Mouse (Mus musculus): ENCODE data around the gene Hist4h4. TPM values are rescaled to one million over a fixed set of nuclear protein-coding genes. Genes with fewer than 3 reads are reported as not detected.

The Hist4h4 gene
- polyA plus RNA-seq, 1 experiment from 2014 or later: 1.2 TPM

DNA sequence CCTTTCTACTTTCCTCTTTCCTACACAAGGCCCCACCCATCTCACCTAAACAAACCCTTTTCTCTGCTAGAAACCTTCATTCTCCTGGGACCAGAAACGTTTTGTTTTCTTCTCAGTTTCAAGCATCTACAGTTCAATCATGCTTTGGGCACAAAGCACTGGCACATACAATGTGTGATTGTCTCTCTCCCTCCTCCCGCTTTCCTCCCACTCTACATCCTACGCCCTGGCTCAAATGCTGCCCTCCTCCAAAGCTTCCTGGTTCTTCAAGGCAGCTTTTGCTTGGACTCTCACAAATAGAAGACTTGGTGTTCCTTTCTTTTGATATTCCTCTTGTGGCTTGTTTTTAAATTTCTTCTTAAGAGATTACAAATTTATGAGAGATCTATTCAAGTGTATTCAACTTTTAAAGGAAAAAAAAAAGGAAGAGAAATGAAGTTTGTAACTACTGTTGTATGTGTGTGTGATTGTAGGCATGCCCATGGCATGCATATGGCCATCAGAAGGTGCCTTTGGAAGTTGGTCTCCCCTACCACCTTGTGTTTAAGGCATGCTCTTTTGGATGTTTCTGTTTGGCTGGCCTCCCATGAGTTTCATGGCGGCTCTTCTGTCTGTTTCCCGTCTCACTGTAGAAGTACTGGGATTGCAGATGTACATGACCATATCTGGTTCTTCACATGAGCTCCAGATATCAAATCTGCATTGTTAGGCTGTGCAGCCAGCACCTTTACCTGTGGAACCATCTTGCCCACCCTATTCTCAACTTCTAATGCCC lies 41.7 kb upstream of the Hist4h4 start:
- Histone ChIP-seq H3K4me2 (replicated peaks; ENCODE audit: low read depth, low read length) (no peak overlapping the region), H3K4me1 (ENCODE audit: control insufficient read depth, insufficient read depth, low read length) (no peaks in the 10 kb centered on the region), H3K9ac (ENCODE audit: low read depth, low read length) (no peak overlapping the region), H3K36me3 (ENCODE audit: control insufficient read depth, insufficient read depth, low read length) (no peaks in the 10 kb centered on the region), H3K9me3 (ENCODE audit: control insufficient read depth, low read length) (no peaks in the 10 kb centered on the region), H3K4me3 (ENCODE audit: low read length) (no peak overlapping the region), H3K27me3 (ENCODE audit: control insufficient read depth, insufficient read depth, low read length) (no peaks in the 10 kb centered on the region), H3K27ac (ENCODE audit: low read depth, low read length) (no peak overlapping the region)
- no peak for ATAC-seq (ENCODE audit: low FRiP score, low TSS enrichment)
- WGBS: 73% methylated on average over 5 of the region's 5 CpGs

GRCm38 (mm10) chr6:136844903-136845302 lies 40.7 kb upstream of the Hist4h4 start:
- WGBS: 76% methylated on average over 2 of the region's 2 CpGs
- ATAC-seq (ENCODE audit: low FRiP score, low TSS enrichment): no peak
- Histone ChIP-seq H3K4me2 (replicated peaks; ENCODE audit: low read depth, low read length) (no peak overlapping the region), H3K4me1 (ENCODE audit: control insufficient read depth, insufficient read depth, low read length) (no peaks in the 10 kb centered on the region), H3K9me3 (ENCODE audit: control insufficient read depth, low read length) (no peaks in the 10 kb centered on the region), H3K27me3 (ENCODE audit: control insufficient read depth, insufficient read depth, low read length) (no peaks in the 10 kb centered on the region), H3K27ac (ENCODE audit: low read depth, low read length) (no peak overlapping the region), H3K4me3 (ENCODE audit: low read length) (no peak overlapping the region), H3K9ac (ENCODE audit: low read depth, low read length) (no peak overlapping the region), H3K36me3 (ENCODE audit: control insufficient read depth, insufficient read depth, low read length) (no peaks in the 10 kb centered on the region)

- H3K4me2 ChIP-seq (replicated peaks; ENCODE audit: low read depth, low read length): no peak overlapping the region
- no peaks in the 10 kb centered on the region for H3K36me3 ChIP-seq (ENCODE audit: control insufficient read depth, insufficient read depth, low read length)
- H3K27me3 ChIP-seq (ENCODE audit: control insufficient read depth, insufficient read depth, low read length): no peaks in the 10 kb centered on the region
- 82% methylated on average over 3 of the region's 3 CpGs for WGBS
- no peak overlapping the region for H3K4me3 ChIP-seq (ENCODE audit: low read length)
- ATAC-seq (ENCODE audit: low FRiP score, low TSS enrichment): no peak
- no peaks in the 10 kb centered on the region for H3K4me1 ChIP-seq (ENCODE audit: control insufficient read depth, insufficient read depth, low read length)
- H3K27ac ChIP-seq (ENCODE audit: low read depth, low read length): no peak overlapping the region
- no peaks in the 10 kb centered on the region for H3K9me3 ChIP-seq (ENCODE audit: control insufficient read depth, low read length)
- H3K9ac ChIP-seq (ENCODE audit: low read depth, low read length): no peak overlapping the region
Observed at GRCm38 (mm10) chr6:136837323-136837722, 33.1 kb upstream of the Hist4h4 start.

- H3K36me3 ChIP-seq (ENCODE audit: control insufficient read depth, insufficient read depth, low read length): no peaks in the 10 kb centered on the region
- 44% methylated on average over 4 of the region's 4 CpGs for WGBS
- H3K4me1 ChIP-seq (ENCODE audit: control insufficient read depth, insufficient read depth, low read length): no peaks in the 10 kb centered on the region
- no peak within 1 kb of the TSS; the same call in 1 of the 2 replicates for H3K4me2 ChIP-seq (replicated peaks; ENCODE audit: low read depth, low read length)
- H3K9me3 ChIP-seq (ENCODE audit: control insufficient read depth, low read length): no peaks in the 10 kb centered on the region
- no peaks in the 10 kb centered on the region for H3K27me3 ChIP-seq (ENCODE audit: control insufficient read depth, insufficient read depth, low read length)
- H3K27ac ChIP-seq (ENCODE audit: low read depth, low read length): no peak within 1 kb of the TSS
- H3K4me3 ChIP-seq (ENCODE audit: low read length): no peak within 1 kb of the TSS
- ATAC-seq (ENCODE audit: low FRiP score, low TSS enrichment): no peak
- no peak within 1 kb of the TSS for H3K9ac ChIP-seq (ENCODE audit: low read depth, low read length)
Observed at GRCm38 (mm10) chr6:136835352-136835751, 31.1 kb upstream of the Hist4h4 start, which contains the start of gene Smco3. TSS of gene Smco3 (minus strand) at chr6:136835452.

DNA sequence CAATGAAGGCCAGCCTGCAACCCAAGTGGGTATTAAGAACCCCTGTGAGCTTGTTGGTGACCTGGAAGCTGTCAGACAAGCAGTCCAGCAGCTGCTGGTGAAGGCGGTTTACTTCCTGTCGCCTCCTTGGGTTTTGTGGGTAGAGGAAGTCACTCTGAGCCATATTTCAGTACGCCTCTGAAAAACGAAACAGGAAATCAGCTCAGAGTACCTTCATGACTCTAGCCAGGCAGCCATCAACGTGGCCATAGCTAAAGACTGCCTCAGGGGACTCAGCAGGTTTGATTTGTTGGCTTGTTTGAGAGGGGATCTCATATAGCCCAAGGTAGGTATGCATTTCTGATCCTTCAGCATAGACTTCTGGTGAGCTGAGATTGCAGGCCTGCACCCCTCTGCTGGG lies 27.5 kb upstream of the Hist4h4 start:
- 69% methylated on average over 5 of the region's 5 CpGs for WGBS
- no peak overlapping the region for H3K9ac ChIP-seq (ENCODE audit: low read depth, low read length)
- H3K27me3 ChIP-seq (ENCODE audit: control insufficient read depth, insufficient read depth, low read length): no peaks in the 10 kb centered on the region
- H3K9me3 ChIP-seq (ENCODE audit: control insufficient read depth, low read length): no peaks in the 10 kb centered on the region
- no peaks in the 10 kb centered on the region for H3K4me1 ChIP-seq (ENCODE audit: control insufficient read depth, insufficient read depth, low read length)
- H3K4me2 ChIP-seq (replicated peaks; ENCODE audit: low read depth, low read length): no peak overlapping the region
- no peaks in the 10 kb centered on the region for H3K36me3 ChIP-seq (ENCODE audit: control insufficient read depth, insufficient read depth, low read length)
- H3K27ac ChIP-seq (ENCODE audit: low read depth, low read length): no peak overlapping the region
- no peak overlapping the region for H3K4me3 ChIP-seq (ENCODE audit: low read length)
- ATAC-seq (ENCODE audit: low FRiP score, low TSS enrichment): no peak

DNA sequence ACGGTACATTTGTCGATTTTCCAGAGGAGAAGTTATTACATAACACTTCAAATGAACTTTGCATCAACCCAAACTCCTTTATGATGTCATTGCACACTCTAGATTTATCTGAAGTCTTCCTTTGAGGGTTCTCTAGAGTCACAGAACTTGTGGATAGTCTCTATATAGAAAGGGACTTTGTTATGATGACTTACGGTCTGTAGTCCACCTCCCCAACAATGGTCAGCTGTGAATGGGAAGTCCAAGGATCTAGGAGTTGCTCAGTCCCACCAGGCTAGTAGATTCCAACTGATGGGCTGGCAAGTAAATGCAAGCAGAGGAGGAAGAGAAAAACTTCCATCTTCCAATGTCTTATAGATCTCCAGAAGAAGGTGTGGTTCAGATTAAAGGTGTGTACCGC lies 24.5 kb upstream of the Hist4h4 start:
- Histone ChIP-seq H3K9ac (ENCODE audit: low read depth, low read length) (peak overlapping the region; percentile 59; the same call in 1 of the 2 replicates), H3K4me1 (ENCODE audit: control insufficient read depth, insufficient read depth, low read length) (0 out of 2 replicates have a peak, but pooled peaks cover 3% of the 10 kb centered on the region), H3K4me3 (ENCODE audit: low read length) (peak overlapping the region; percentile 100), H3K36me3 (ENCODE audit: control insufficient read depth, insufficient read depth, low read length) (peaks cover 21% of the 10 kb centered on the region), H3K4me2 (replicated peaks; ENCODE audit: low read depth, low read length) (peak overlapping the region; percentile 63), H3K27me3 (ENCODE audit: control insufficient read depth, insufficient read depth, low read length) (no peaks in the 10 kb centered on the region), H3K9me3 (ENCODE audit: control insufficient read depth, low read length) (no peaks in the 10 kb centered on the region), H3K27ac (ENCODE audit: low read depth, low read length) (peak overlapping the region; percentile 73; the same call in 1 of the 2 replicates)
- ATAC-seq (ENCODE audit: low FRiP score, low TSS enrichment): no peak
- 39% methylated on average over 4 of the region's 4 CpGs for WGBS

DNA sequence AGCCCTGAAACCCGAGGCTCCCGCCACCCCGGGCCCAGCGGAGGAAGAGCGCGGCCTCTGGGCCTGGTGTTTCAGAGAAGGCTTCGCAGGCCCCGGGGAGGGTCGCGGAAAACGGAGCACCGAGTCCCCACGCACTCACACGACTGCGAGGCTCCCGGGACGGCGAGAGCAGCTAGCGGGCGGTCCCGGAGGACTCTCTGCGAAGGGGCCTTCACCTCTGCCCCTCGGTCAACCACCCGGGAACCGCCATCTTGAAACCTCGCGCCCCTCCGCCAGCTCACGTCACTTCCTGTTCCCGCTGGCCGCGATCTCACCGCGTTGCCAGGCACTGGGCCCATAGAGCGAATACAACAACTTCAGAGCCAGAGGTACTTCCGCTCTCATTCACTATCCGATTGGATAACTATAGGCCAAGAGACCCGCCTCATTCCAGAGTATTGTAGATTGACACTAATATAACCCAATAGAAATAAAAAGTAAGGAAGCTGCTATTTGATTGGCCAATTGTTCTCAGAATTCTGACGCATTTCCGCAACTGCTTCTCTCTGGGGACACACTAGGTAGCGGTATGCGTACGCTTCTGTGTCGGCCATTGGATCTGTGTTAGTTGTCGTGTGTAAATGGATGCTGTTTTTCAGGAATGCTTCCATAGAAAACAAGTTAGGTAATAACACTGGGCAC lies 23.8 kb upstream of the Hist4h4 start, which contains the start of gene Wbp11:
Wbp11 (minus strand) TSS at position 353 of the 681 bp plus-strand sequence.
- ATAC-seq (ENCODE audit: low FRiP score, low TSS enrichment): peak; percentile 100
- no peaks in the 10 kb centered on the region for H3K9me3 ChIP-seq (ENCODE audit: control insufficient read depth, low read length)
- under 1% methylated on average over 45 of the region's 45 CpGs for WGBS

DNA sequence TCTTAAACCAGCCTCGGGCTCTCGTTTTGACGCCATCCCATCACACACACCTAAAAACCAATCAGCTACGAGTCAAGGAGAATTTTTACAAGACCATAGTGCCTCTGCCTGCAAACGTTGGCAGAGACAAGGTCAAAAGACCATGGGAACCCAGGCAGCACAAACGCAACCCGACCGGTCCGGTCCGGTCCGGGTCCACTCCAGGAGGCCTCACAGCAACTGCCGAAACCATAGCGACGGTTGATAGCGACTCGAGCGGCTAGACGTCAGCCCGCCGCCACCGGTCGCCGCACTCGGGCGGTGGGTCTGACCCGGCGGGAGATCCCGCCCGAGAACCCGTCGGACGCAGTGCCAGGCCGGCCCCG lies 23.3 kb upstream of the Hist4h4 start, which contains the start of gene BC049715:
BC049715 (plus strand) TSS at position 111 of the 365 bp plus-strand sequence.
- WGBS: under 1% methylated on average over 34 of the region's 34 CpGs
- H3K4me3 ChIP-seq (ENCODE audit: low read length): peak within 1 kb of the TSS; percentile 100
- H3K27me3 ChIP-seq (ENCODE audit: control insufficient read depth, insufficient read depth, low read length): no peaks in the 10 kb centered on the region
- peaks cover 29% of the 10 kb centered on the region for H3K36me3 ChIP-seq (ENCODE audit: control insufficient read depth, insufficient read depth, low read length)
- H3K27ac ChIP-seq (ENCODE audit: low read depth, low read length): peak within 1 kb of the TSS; percentile 86
- 0 out of 2 replicates have a peak, but pooled peaks cover 3% of the 10 kb centered on the region for H3K4me1 ChIP-seq (ENCODE audit: control insufficient read depth, insufficient read depth, low read length)
- H3K9ac ChIP-seq (ENCODE audit: low read depth, low read length): peak within 1 kb of the TSS; percentile 99
- peak within 1 kb of the TSS; percentile 63 for H3K4me2 ChIP-seq (replicated peaks; ENCODE audit: low read depth, low read length)
- no peak; the same call in 1 of the 2 replicates for ATAC-seq (ENCODE audit: low FRiP score, low TSS enrichment)
- no peaks in the 10 kb centered on the region for H3K9me3 ChIP-seq (ENCODE audit: control insufficient read depth, low read length)

More for the DNA sequence above, 23.8 kb upstream of the Hist4h4 start, which contains the start of gene Wbp11:
- peak within 1 kb of the TSS; percentile 86 for H3K27ac ChIP-seq (ENCODE audit: low read depth, low read length)
- 0 out of 2 replicates have a peak, but pooled peaks cover 3% of the 10 kb centered on the region for H3K4me1 ChIP-seq (ENCODE audit: control insufficient read depth, insufficient read depth, low read length)
- no peaks in the 10 kb centered on the region for H3K27me3 ChIP-seq (ENCODE audit: control insufficient read depth, insufficient read depth, low read length)
- H3K9ac ChIP-seq (ENCODE audit: low read depth, low read length): peak within 1 kb of the TSS; percentile 99
- H3K4me3 ChIP-seq (ENCODE audit: low read length): peak within 1 kb of the TSS; percentile 100
- peak within 1 kb of the TSS; percentile 63 for H3K4me2 ChIP-seq (replicated peaks; ENCODE audit: low read depth, low read length)
- H3K36me3 ChIP-seq (ENCODE audit: control insufficient read depth, insufficient read depth, low read length): peaks cover 24% of the 10 kb centered on the region

All from kidney, embryonic 14.5 days (tissue).